Mouse (Mus musculus): ENCODE measurements at regions not wholly inside any gene's neighbourhood (a gene's known extent, or its start where the extent isn't known, plus 50 kb on each side); places are given as distances from the start of the nearest gene placed in this dataset.

- no peak for TF ChIP-seq CTCF (IDR thresholded peaks at IDR 0.05; ENCODE audit: insufficient read depth, low read length)
- TF ChIP-seq POLR2A (IDR thresholded peaks at IDR 0.05; ENCODE audit: borderline replicate concordance, extremely low read depth, low read depth, low read length): no peak
These were observed 190.2 kb upstream of the Cops8 start for GRCm38 (mm10) chr1:90412511-90413045.

All from lung, adult 2 months (tissue).